Mouse (Mus musculus): ENCODE measurements around the gene Unc13a. TPM values are rescaled to one million over a fixed set of nuclear protein-coding genes. Genes with fewer than 3 reads are reported as not detected.
A peak's percentile ranks its signal among the peaks of the same experiment; 100 is the strongest.

Unc13a gene
- polyA plus RNA-seq, 1 experiment = 0.54 TPM

DNA sequence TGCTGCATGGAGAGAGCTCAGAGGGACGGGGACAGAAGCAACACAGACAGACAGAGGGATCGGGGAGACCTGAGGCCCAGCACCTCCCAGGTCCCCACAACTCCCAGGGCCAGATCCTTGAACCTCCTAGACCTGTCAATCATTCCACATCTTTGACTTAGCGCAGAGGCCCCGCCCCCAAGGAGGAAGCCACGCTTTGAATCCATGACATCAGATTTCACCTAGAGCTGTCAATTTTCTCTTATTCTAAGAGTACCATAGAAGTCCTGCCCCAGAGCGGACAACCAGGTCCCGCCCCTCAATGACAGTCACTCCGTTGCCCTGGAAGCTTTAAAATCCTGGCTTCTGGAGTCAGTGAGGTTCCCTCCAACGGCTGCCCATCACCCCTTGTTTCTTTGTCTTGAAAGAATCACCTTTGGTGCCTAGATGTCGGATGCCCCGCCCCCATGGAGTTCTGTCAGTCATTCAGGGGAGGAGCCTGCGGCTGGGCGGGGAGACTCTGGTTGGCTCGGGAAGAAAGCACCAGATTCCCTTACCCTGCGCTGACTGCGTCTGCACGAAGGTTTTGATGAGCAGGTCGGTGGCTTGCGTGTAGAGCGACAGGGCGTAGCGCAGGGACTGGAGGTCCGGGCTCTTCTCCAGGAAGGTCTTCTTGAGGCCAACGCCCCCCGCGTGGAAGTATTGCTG lies 37.4 kb downstream of the Unc13a start:
- H3K4me1 ChIP-seq (ENCODE audit: control insufficient read depth, insufficient read depth, insufficient read length) = peaks cover 11% of the 10 kb centered on the region
- 7% methylated on average over 26 of the region's 26 CpGs for WGBS
- H3K27me3 ChIP-seq (ENCODE audit: control insufficient read depth, insufficient read depth, low read length) = no peaks in the 10 kb centered on the region; the same call in 1 of the 2 replicates
- H3K36me3 ChIP-seq (ENCODE audit: control insufficient read depth, insufficient read depth, low read length) = no peaks in the 10 kb centered on the region
- H3K27ac ChIP-seq (ENCODE audit: insufficient read depth, low read length) = no peak overlapping the region
- no peak overlapping the region for H3K4me3 ChIP-seq (ENCODE audit: extremely low read depth, insufficient read depth, insufficient read length)
- TF ChIP-seq POLR2A (IDR thresholded peaks at IDR 0.05; ENCODE audit: low read depth, low read length) = no peak
- DNase-seq (ENCODE audit: low read depth in 1 of 2, low spot score in 2 of 2) = peak in 1 of 2 experiments; percentile 58

- Histone ChIP-seq H3K4me1 (ENCODE audit: control insufficient read depth, insufficient read depth, insufficient read length) (peaks cover 20% of the 10 kb centered on the region), H3K27ac (ENCODE audit: insufficient read depth, low read length) (no peak overlapping the region), H3K36me3 (ENCODE audit: control insufficient read depth, insufficient read depth, low read length) (no peaks in the 10 kb centered on the region), H3K27me3 (ENCODE audit: control insufficient read depth, insufficient read depth, low read length) (no peaks in the 10 kb centered on the region; the same call in 1 of the 2 replicates), H3K4me3 (ENCODE audit: extremely low read depth, insufficient read depth, insufficient read length) (peak overlapping the region; percentile 17; the same call in 1 of the 2 replicates)
- 3% methylated on average over 19 of the region's 22 CpGs for WGBS
- TF ChIP-seq CTCF (IDR thresholded peaks at IDR 0.05; ENCODE audit: extremely low read depth, insufficient read depth, insufficient read length, insufficient replicate concordance) (peak; percentile 85), POLR2A (IDR thresholded peaks at IDR 0.05; ENCODE audit: low read depth, low read length) (no peak)
- peak; percentile 26 to 81 for DNase-seq (ENCODE audit: low read depth in 1 of 2, low spot score in 2 of 2)
Measured at GRCm38 (mm10) chr8:71633164-71633563, 38.4 kb downstream of the Unc13a start.

GRCm38 (mm10) chr8:71631897-71632296 lies 39.7 kb downstream of the Unc13a start:
- Histone ChIP-seq H3K36me3 (ENCODE audit: control insufficient read depth, insufficient read depth, low read length) (no peaks in the 10 kb centered on the region), H3K27me3 (ENCODE audit: control insufficient read depth, insufficient read depth, low read length) (no peaks in the 10 kb centered on the region; the same call in 1 of the 2 replicates), H3K27ac (ENCODE audit: insufficient read depth, low read length) (no peak overlapping the region), H3K4me3 (ENCODE audit: extremely low read depth, insufficient read depth, insufficient read length) (no peak overlapping the region), H3K4me1 (ENCODE audit: control insufficient read depth, insufficient read depth, insufficient read length) (peaks cover 26% of the 10 kb centered on the region)
- DNase-seq (ENCODE audit: low read depth in 1 of 2, low spot score in 2 of 2) = no peak
- WGBS = 48% methylated on average over 2 of the region's 2 CpGs
- TF ChIP-seq POLR2A (IDR thresholded peaks at IDR 0.05; ENCODE audit: low read depth, low read length) = no peak
- no peak for TF ChIP-seq CTCF (IDR thresholded peaks at IDR 0.05; ENCODE audit: extremely low read depth, insufficient read depth, insufficient read length, insufficient replicate concordance)

DNA sequence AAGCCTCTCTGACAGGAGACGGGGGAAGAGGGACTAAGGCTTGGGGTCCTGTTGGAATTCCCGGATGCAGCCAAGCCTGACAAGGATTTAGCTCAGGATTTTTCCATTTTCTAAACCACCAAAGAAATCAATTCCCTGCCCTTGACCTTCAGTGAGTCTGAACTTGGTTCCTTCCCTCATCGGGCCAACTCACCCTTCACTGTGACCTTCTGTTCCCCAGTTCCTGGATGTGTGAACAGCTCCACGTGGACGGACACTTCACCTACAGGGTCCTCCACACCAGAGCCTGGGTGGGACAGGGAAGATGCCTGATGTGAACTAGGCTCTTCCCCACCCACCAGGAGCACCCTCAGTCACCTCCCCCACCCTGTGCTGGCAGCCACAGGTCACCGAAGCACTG lies 40.8 kb downstream of the Unc13a start:
- no peak for DNase-seq (ENCODE audit: low read depth in 1 of 2, low spot score in 2 of 2)
- WGBS = 71% methylated on average over 6 of the region's 6 CpGs
- no peak overlapping the region for H3K4me3 ChIP-seq (ENCODE audit: extremely low read depth, insufficient read depth, insufficient read length)
- H3K27ac ChIP-seq (ENCODE audit: insufficient read depth, low read length) = no peak overlapping the region
- peaks cover 26% of the 10 kb centered on the region for H3K4me1 ChIP-seq (ENCODE audit: control insufficient read depth, insufficient read depth, insufficient read length)
- TF ChIP-seq POLR2A (IDR thresholded peaks at IDR 0.05; ENCODE audit: low read depth, low read length) (no peak), CTCF (IDR thresholded peaks at IDR 0.05; ENCODE audit: extremely low read depth, insufficient read depth, insufficient read length, insufficient replicate concordance) (no peak)
- H3K27me3 ChIP-seq (ENCODE audit: control insufficient read depth, insufficient read depth, low read length) = no peaks in the 10 kb centered on the region; the same call in 1 of the 2 replicates
- H3K36me3 ChIP-seq (ENCODE audit: control insufficient read depth, insufficient read depth, low read length) = 0 out of 2 replicates have a peak, but pooled peaks cover 1% of the 10 kb centered on the region

DNA sequence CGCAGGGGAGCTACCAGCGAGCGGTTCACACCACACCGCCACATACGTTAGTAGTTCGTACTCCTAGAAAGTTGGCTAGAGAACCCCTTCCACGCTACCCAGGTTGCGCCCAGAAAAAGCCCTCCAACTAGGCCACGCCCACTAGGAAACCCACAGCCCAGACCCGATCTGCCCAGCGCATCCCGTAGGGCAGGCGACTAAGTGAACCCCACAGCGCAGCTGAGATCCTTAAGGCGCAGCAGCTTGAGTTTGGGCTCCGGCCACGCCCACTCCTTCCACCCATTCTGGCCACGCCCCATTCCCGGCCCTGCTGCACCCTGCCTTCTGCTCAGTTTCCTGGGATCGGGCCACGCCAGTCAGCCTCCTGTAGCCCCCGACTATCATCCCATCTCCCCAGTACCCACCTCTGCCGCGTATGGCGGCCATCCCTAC lies 41.8 kb downstream of the Unc13a start:
- TF ChIP-seq CTCF (IDR thresholded peaks at IDR 0.05; ENCODE audit: extremely low read depth, insufficient read depth, insufficient read length, insufficient replicate concordance) (no peak), POLR2A (IDR thresholded peaks at IDR 0.05; ENCODE audit: low read depth, low read length) (no peak)
- Histone ChIP-seq H3K4me3 (ENCODE audit: extremely low read depth, insufficient read depth, insufficient read length) (peak overlapping the region; percentile 58; the same call in 1 of the 2 replicates), H3K36me3 (ENCODE audit: control insufficient read depth, insufficient read depth, low read length) (0 out of 2 replicates have a peak, but pooled peaks cover 1% of the 10 kb centered on the region), H3K27ac (ENCODE audit: insufficient read depth, low read length) (0 out of 2 replicates have a peak overlapping the region, but pooled peaks have one; percentile 17), H3K27me3 (ENCODE audit: control insufficient read depth, insufficient read depth, low read length) (no peaks in the 10 kb centered on the region; the same call in 1 of the 2 replicates), H3K4me1 (ENCODE audit: control insufficient read depth, insufficient read depth, insufficient read length) (peaks cover 29% of the 10 kb centered on the region)
- 5% methylated on average over 25 of the region's 25 CpGs for WGBS
- DNase-seq (ENCODE audit: low read depth in 1 of 2, low spot score in 2 of 2) = peak in 1 of 2 experiments; percentile 50

GRCm38 (mm10) chr8:71629096-71629697 lies 42.4 kb downstream of the Unc13a start:
- TF ChIP-seq POLR2A (IDR thresholded peaks at IDR 0.05; ENCODE audit: low read depth, low read length) = no peak
- peak; percentile 17; the same call in 1 of the 2 replicates for TF ChIP-seq CTCF (IDR thresholded peaks at IDR 0.05; ENCODE audit: extremely low read depth, insufficient read depth, insufficient read length, insufficient replicate concordance)
- peak; percentile 75 to 92 for DNase-seq (ENCODE audit: low read depth in 1 of 2, low spot score in 2 of 2)
- no peaks in the 10 kb centered on the region; the same call in 1 of the 2 replicates for H3K27me3 ChIP-seq (ENCODE audit: control insufficient read depth, insufficient read depth, low read length)
- H3K4me1 ChIP-seq (ENCODE audit: control insufficient read depth, insufficient read depth, insufficient read length) = peaks cover 29% of the 10 kb centered on the region
- under 1% methylated on average over 55 of the region's 55 CpGs for WGBS
- H3K27ac ChIP-seq (ENCODE audit: insufficient read depth, low read length) = peak overlapping the region; percentile 28
- peak overlapping the region; percentile 58 for H3K4me3 ChIP-seq (ENCODE audit: extremely low read depth, insufficient read depth, insufficient read length)
- peaks cover 4% of the 10 kb centered on the region; the same call in 1 of the 2 replicates for H3K36me3 ChIP-seq (ENCODE audit: control insufficient read depth, insufficient read depth, low read length)
